Mouse (Mus musculus): ENCODE data around the gene Ptgr1.

DNA sequence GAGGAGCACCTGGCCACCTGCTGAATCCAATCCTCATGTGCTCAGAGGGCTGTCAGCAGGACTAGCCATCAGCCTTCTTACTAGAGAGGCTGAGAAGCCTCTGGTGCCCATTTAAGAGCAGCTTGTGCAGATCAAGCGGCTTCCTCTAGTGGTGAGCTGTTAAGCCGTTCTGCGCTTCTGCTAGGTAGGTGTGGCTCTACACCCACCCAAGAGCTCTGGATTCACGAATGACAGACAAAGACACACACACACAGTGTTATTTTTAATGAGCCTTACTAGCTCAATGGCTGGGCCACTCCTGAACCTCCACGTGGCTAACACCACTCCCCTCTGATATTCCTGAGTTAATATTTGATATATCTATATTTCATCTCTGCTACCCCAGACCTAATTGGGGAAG lies 61.3 kb downstream of the Ptgr1 start:
- no peak for TF ChIP-seq CTCF (IDR thresholded peaks at IDR 0.05; ENCODE audit: control insufficient read depth, insufficient read depth, insufficient replicate concordance, low read depth, low read length)
- no peak for TF ChIP-seq POLR2A (IDR thresholded peaks at IDR 0.05; ENCODE audit: control insufficient read depth, low read depth, low read length)
